Mouse (Mus musculus) cerebellum, postnatal 25 days (tissue): ENCODE results near the gene Adamts9.

Source experiments
- DNase-seq, 2 experiments: peaks; one replicate each; pipeline ENCODE4 v3.0.0; 2021; ENCODE audit warnings: mixed read lengths in 2 of 2

Gene Adamts9

DNA sequence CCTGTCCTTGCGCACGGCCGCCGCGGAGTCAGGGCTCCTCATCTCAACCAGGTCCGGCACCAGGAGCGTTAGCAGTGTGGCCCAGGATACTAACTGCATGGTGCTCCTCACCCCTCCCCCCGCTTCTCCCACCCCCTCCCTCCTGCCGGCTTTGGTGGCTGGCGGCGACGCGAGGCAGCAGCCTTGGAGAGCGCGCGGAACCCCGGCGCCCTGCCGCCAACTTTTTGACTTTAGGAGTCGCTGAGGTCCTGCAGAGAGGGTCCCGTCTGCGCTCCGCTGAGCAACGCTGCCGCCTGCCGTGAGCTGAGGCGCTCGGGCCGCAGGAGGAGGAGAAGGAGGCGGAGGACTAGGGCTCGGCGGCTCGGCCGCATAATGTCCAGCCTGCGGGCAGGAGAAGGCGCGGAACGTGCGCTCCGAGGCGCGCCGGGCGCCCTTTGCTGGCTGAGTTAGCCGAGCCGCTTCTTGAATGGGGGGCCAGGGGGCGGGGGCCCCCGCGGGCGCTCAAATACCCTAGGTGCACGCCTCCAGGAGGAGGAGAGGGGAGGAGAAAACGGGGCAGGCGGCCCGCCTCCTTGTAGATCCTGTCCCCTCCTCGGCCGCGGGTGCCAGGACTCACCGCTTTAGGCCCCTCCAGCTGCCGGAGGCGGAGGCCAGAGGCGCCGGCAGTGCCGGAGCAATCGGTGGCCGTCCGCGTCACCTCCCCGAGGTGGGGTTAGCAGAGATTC is at the start of gene Adamts9:
Gene Adamts9 (minus strand): TSS at position 436 of the 725 bp plus-strand sequence.
- DNase-seq, result peak; percentile 21 to 40

DNA sequence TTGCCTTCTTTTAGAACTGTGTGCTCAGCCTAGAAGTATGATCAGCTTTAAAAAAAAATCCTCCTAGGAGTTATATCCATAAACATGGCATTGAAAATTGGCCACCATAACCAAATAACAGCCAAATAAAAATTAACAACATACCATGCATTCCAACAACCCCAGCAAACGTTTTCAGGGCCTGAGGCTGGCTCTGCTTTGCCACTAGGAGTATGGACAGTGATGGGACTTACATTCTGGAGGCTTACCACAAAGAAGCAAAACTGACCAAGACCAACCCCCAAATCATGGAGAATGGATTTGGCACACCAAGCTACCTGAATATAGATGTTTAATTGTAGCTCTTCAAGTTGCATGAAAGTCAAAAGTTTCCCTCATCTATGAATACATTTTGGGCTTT is 48.3 kb upstream of the Adamts9 start:
- DNase-seq, result no peak

DNA sequence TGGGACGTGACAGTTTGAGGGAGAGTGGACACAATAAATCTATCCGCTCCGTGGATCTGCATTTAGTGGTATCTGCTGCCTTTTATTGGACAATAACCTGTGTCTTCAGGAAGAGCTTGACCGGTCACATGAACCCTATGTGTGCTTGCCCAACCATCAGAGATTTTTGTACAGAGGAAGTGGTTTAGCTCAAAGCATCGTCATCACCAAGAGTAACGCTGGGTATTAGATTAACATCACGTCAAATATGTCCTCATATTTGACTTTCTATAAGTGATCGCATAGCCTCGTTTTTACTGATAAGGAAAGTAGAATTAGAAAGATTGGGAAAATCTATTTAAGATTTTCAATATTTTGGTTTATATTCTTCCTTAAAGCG is 45.3 kb upstream of the Adamts9 start:
- no peak for DNase-seq

DNA sequence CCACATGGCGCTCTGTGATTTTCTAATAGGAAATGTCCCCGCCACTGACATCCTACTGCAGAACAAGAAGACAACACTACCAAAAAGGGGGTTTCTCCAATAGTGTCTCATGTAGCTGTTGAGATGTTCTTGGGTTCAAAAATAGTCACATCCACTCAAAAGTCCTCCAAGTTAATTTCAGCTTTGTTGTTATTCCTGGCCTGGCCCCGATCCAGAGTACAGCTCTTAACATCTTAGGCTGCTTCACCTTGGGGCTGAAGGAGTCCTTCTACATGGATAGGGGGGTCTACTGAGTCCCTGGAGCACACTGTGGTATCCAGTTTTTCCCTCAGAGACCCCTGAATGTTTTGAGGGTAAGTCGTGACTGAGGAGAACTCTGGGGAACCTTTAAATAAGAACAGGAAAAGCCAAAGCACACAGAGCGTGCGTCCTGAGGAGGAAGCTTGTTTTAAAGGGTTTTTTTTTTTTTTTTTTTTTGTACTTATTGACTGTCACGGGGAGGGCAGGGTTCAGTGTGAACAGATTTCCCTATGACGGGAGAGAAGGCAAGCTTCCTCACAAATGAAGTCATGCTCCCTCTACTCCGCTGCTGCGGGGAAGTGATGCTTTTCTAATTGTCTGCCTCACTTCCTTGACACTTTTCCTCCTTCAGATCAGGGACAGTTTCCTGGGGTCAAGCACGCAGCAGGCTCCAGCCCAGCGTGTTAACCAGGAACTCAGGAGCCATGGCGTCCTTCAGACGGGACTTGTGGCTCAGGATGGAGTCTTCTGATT is 44.7 kb upstream of the Adamts9 start:
- DNase-seq, result no peak

DNA sequence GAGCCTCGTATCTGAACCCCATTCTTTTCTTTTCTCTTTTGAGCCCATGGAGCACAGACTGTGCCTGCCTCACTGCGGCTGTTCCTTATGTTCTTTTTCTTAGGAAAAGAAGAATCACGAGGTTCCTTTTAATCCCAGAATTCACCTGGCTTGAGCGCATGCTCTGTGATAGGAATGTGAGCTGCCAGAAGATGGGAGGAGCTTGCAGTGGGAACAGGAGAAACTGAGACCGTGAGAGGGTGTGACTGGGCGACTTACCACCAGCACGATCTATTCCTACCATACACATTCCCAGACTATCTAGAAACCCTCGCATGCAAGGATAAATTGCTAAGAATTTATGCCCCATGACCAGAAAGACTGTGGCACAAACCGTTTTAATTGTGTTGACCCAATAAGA is 44.1 kb upstream of the Adamts9 start:
- DNase-seq, result no peak

DNA sequence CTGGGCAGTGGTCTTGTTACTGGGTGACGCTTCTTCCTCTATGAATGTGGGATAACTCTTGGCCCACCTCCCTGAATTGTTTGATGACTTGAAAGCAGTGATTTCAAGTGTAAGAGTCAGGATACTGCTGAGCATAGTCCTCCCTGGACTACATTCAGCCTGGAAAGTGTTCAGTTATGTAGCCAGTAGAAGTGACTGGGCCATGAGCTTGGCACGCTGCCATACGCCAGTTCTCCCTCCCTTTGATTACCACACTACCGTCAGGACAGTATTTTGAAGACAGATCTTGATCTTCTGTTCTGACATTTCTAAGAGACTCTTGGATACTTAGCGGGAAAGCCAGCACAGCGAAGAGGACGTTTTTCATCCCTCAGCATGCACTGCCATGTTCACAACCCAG is 40.1 kb upstream of the Adamts9 start:
- DNase-seq, result peak in 1 of 2 experiments; percentile 30

DNA sequence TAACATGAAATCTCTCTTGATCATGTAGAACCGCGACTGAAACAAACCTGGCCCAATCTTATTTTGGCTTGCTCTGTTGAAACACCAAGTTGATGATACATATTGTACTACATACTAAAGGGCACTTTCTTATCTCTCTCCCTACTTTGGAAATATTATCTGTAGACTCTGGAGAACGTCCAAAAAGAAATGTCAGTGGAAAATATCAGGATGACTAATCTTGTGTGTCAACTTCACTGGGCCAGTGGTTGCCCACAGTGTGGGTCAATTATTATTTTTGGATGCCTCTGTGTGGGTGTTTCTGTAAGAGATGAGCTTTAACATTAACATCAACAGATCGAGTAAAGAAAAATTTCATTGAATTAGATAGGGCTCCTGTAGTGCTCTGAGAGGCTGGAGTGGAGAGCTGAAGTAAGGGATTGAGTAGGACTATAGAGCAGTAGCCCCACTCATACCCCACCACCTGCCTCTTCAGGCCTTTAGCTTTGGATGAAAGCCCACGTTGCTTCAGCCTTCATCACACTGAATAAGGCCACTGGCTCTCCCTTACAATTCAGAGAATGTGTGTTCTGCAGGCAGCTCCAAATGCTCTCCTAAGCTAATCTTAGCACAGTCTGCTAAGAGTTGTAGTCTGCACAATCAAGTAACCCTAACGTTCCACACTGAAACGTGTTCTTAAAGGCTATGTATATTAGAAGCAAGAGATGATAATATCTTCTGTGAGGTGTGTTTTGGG is 38.3 kb upstream of the Adamts9 start:
- no peak for DNase-seq

DNA sequence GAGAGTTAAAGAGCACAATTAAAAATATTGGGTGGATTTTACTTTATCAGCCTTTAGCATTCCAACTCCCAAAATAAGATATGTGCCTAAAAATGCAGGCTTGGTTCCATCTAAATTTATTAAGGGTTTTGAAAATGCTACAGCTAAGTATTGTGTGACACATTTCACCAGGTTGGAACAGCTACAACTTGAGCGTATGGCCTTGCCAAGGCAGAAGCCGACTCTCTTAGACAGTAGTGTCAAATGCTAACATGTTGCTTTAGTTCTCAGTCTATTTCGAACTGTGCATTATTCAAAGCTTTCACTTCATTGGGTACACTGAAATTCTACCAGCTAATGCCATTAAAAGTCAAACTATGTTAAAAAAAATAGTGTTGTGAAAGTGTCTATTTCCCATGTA is 30.0 kb upstream of the Adamts9 start:
- no peak for DNase-seq

DNA sequence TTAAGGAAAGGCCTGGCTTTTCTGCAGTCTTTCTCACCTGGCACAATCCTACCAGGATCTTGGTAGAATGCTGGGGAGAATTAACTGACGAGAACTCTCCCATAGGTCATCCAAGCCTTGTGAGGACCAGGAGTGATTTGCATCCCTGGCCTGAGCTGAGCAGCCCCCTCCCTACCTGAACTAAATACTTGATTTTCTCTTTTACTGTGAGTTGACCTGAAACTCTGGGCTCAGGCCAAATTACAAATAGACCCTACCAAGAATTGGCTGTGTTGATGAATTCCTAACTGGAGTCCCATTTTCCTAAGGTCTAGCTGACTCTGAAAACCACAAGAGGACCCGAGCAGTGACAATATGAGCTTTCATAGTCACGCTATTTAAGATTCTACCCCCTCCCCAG is 25.4 kb upstream of the Adamts9 start:
- DNase-seq, result peak; percentile 2 to 8

DNA sequence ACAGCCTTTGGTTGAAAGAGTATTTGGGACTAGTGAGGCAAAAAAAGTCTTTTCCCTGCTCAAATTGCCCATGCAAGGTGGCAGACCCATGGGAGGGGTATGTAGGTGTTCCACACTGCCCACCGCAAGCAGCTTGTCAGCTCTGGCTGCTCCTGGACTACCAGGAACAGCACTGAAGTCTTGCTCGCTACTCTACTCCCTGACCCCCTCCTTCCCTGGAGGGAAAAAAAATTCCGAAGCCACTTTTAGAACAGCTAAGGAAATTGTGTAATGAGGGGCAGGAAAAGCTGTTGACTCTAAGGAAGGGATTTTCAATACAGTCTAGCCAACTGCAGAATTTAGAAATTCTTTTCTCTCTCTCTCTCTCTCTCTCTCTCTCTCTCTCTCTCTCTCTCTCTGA is 24.9 kb upstream of the Adamts9 start:
- DNase-seq, result no peak

DNA sequence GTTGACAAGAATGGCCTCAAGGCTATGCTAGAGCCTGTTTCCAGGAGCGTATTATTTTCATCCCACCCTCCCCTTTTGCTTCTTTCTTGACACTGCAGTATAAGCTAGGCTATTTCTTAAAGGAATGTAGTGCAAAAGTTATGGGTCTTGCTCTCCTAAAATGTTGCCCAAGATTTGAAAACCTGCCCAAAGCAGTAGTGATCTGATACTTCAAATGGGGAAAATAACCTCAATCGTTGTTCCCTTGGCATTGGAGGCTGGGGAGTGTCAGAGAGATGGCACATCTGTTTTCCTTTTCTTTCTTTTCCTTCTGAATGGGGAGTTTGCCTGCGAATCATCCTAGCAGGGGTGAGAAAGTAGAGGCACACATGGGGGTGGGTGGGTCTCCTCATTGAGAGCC is 19.7 kb upstream of the Adamts9 start:
- DNase-seq, result no peak

DNA sequence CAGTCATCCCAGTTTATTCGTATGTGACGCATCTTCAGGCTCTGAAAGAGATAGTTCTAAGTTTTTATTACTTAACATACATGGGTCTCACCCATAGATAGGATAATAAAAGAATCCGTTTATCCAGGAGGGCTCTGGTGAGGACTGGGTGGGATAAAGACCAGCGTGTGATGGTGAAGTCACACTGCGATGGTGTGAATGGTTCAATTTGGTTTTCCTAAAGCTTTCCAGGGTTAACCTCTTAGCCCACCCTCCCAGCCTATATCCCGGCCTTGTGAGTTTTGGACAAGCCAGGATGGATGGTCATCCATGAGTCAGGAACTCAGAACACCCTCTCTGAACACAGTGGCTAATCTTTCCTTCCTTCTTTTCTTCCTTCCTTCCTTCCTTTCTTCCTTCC is 17.7 kb upstream of the Adamts9 start:
- no peak for DNase-seq

DNA sequence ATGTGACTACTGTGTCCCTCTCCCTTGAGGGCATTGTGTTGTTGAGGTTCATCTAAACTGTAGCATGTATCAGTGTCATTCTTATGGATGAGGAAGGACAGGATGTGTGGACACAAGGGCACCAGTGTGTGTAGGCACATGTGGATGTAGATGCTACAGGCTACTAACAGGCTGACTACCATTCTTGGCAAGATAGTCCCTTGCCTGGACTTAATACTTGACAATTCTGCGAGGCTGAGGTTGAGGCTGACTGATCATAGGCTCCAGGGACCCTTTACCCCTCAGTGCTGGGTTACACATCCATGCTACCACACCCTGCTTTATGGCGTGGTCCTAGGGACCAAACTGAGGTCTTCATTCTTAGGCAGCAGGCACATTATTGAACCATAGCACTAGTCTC is 16.1 kb upstream of the Adamts9 start:
- DNase-seq, result no peak

DNA sequence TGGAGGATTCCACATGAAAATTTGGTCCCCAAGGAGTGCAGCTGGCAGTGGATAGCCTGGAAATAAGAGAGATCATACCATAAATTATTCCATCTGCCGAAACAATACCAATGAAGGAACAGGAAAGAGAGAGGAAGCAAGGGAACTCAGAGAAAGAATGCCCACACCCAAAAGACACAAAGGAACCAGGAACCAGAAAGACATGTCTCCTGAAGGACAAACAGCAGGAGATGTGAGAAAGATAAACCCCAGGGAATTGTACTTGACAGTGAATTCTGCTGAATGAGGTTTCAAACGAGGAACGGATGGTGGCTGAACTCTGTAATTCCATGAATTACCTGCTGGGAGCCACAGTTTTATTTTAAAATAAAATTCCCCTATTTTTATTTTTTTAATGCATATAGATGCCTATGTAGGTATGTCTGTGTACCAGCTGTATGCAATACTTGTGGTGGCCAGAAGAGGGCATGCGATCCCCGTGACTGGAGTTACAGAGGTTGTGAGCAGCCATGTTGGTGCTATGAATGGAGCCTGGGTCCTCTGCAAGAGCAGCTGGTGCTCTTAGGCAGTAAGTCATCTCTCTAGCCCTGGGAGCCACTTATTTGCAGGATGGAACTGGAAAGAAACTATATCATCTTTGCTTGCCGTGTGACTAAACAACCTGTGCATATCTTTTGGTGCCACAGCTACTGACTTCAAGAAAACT is 4.2 kb upstream of the Adamts9 start:
- no peak for DNase-seq

DNA sequence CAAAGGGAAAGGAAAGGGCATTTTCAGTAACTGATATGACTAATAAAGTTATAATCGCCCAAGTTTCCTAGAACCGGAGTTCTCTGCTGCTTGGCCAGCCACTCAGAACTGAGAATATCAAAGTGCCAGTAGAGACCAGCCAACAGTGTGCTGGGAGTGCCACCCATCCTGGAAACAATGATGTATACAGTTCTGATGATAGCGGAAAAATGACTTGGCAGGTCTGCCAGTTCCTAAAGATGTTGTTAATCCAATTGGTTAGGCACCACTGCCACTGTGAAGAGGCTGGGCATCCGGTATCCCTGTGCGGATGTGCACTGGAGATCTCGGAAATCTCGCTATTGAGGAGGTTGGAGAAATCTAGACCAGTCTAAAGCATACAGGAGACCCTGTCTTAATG is 1.4 kb upstream of the Adamts9 start:
- no peak for DNase-seq

DNA sequence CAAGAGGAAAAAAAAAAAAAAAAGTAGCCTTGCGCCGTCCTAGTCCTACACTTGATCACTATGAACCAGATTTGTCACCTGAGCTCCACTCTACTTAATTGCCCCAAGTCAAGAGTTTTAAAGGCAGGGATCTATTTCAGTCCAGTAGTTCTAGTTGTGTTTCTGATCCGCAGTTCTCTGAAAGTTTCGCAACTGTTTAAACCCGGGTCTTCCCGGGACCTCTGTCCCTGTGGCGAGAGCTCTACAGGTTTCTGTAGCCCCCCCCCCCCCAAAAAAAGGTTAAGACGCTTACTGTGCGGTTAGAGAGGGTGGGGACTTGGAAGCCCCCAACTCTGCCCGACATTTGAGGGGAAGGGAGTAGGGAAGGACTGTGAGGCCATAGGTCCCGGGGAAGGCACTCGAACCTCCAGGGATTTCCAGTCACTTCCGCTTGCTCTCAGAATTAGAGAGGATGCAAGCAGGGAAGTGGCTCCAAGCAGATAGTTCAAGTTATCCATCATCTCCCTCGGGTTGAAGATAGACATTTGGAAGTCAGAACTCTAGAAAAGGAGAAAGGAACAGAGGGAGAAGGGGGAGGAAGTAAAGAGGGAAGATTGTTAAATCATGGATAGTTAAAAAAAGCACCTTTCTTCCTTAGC is 875 bp upstream of the Adamts9 start:
- no peak for DNase-seq

DNA sequence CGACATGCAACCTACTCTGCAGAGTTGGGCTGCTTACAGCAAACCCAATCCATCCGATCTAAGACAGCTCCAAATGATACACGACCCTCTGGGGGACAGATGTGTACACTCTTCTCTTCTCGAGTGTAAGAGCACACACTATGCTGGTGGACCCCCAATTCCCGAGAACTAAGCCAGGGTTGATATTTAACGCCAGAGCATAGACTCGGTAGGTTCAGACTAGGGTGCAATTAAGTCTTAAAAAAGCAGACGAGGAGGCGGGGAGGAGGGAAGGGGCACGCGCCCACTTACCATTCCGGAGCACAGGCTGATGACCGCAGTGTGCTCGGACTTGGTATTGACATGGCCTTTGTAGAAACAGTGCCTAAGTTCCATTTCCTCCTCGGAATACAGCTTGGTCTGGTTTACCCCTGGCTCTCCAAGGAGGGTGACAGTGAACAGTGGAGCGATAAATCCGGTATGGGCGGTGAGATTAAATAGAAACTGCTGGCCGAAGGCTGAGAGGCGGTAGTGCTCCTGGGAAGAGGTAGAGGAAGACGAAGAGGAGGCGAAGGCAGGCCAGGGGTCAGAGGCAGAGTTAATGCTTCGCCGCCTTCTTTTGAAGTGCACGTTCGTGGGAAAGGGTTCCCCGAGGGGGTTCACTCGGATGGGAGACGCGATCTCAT is 1.4 kb downstream of the Adamts9 start:
- peak in 1 of 2 experiments; percentile 7 for DNase-seq

DNA sequence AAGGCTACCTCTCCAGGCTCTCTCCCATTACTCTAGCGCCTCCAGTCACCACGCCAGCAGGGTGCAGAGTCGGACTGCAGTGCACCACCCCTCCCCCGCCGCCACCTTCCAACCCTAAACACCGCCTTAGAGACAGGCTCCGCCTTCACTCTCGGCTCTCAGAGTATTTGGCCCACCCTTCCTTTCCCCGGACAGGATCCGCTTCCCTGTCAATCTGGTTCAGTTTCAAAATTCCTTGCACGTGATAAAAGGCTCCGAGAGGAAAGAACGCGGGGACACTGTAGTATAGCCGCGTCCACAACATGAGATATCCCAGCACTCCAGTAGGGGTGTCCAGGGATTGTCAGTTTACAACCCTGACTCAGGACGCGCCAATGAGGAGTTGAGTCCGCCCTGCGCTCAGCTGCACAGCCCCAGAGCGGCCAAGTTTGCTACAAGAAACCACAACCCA is 2.0 kb downstream of the Adamts9 start:
- peak; percentile 30 to 61 for DNase-seq

DNA sequence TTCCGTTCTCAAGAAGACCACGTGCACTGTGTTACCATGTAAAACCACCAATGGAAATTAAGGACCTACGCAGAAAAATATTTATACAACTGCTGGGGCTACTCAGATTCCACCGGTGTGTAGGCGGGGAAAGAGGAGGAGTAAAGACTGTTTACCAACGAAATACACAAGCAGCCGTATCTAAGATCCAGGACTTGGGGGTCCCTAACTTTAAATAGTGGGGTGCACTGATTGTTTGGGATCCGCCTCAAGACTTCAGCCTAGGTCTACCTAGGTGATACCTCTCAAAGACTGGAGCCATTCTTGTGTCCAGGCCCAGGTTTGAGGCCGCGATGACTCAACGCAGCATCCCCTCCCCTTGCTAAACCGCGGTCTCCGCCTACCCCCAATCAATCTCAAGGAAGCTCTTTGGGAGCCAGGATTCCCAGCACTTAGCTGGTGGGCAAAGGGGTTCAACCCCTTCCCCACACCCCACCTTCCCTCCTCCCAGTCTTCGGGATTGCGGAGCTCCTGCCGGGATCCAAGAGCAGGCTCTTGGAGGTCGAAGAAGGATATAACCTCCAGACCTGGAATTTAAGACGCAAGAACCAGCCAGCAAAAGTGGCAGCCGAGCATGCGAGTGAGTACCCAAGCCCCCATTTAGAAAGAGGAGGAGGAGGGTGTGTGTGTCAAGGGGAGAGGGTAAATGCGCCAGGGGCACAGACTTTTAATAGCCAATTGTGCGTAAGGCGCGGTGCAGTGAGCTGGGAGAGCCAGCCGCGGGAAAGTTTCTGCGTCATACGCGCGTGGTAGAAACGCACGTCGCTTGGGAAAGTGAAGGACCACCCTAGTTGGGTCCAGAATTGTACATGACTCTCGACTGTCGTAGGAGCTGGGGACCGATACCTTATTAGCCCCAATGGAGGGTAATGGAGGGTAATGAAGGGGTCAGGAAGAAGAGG is 2.8 kb downstream of the Adamts9 start:
- peak; percentile 7 to 8 for DNase-seq

DNA sequence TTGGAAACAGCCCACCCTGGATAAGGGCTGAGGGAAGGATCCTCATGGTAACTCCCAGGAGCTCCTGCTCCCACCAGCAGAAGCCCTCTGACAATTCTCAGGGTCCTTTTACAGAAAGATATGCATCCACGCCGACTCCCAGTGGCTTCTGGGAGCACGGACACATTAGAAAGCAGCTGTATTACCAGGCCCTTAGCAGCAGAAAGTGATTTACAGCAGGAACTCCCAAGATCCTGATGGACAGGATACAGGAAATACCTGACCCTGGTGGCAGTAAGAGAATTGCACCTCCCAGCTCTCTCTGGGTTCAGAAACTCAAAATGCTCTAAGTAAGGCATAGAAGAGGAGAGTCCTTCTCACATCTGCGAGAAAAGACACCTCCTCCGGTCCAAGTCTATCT is 15.0 kb downstream of the Adamts9 start:
- no peak for DNase-seq

DNA sequence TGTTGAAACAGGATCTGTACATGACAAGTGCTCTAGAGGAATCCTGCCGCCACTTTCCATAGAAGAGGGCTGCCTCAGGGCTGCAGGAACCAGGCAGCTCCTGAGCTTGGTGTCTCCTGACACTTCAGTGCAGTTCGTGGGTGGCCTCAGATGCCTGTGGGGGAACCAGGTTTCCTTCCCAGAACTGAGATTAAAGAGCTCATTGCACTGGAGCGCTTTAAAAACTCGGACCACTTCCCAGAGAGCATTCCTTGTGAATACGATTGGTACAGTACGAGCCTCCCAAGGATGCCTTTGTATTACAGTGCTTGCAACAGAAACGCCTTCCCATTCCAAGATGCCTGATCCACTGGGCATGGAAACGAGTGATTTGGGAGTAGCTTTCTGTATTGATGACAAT is 18.8 kb downstream of the Adamts9 start:
- no peak for DNase-seq
